Mouse (Mus musculus) spleen, postnatal 0 days (tissue): ENCODE measurements around the gene a. TPM values are rescaled to one million over a fixed set of nuclear protein-coding genes. Genes with fewer than 3 reads are reported as not detected.

Experiments used
- polyA plus RNA-seq: library from polyadenylated mRNA; unstranded; fragments of >200 nt; fragmentation: Nextera tagmentation; extraction: Ambion mirVana; gene quantifications from 2 replicates; pipeline ENCODE4 v1.2.1, GENCODE M21; 2015

a gene
- polyA plus RNA-seq: 0.45 and 0.47 TPM in 2 replicates

DNA sequence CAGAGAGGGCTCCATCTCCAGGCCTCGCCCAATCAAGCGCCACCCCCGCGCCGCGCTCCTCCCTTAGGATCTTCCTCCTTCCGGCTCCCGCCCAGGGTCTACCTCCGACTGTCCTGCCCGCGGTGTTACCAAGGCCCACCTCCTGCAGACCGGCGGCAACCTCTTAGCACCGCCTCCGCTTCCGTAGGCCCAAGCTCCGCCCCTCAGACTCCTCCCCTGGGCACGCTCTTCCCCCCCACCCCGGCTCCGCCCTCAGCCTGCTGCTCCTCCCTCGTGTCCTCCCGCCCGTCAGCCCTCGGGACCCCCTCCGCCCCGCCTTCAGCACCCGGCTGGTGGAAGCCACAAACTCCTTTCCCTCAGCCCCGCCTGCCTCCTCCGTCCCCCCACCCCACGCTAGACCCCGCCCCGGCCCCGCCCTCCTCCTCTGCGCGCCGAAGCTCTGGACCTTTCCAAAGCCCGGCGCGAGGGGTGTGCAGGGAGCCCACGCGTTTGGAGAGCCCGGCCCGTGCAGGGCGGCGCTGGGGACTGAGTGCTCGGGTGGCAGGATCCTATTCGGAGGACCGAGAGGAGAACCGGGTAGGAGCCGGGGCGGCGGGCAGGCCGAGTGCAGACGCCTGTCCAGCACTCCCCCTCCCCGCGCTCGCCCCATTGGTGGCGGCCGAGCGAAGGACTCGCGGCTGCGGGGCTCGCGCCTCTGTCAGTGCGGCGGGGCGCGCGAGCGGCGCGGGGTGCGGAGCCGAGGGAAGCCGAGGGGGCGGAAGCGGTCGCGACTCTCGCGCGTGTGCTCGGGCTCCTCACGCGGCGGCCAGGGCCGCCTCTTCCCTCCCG, at the start of gene a, which contains the start of gene Raly:
a (plus strand) TSS at position 747 of the 828 bp plus-strand sequence.
Raly (plus strand) TSS at position 441 of the 828 bp plus-strand sequence.

DNA sequence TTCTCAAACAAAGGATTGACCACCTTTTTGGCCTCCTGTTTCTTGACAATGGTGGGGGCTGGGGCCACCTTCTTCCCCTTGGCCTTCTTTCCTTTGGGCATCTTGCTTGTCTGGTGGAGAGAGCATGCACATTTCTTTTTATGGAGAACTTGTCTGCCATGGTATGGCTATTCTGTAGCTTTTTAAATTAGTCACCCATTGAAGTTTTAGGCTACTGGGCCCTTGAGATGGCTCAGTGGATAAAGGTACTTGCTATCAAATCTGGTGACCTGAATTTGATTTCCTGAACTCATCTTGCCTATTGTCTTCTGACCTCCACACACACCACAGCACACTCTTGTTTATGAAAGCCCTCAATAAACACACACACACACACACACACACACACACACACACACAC, 21.3 kb upstream of the a start, which contains the start of gene Gm14214:
Gm14214 (minus strand) TSS at position 101 of the 400 bp plus-strand sequence.

GRCm38 (mm10) chr2:154892201-154893044, 101.2 kb downstream of the a start, which contains the start of gene Eif2s2:
Gene Eif2s2, minus strand, starts transcription at chr2:154892935.

DNA sequence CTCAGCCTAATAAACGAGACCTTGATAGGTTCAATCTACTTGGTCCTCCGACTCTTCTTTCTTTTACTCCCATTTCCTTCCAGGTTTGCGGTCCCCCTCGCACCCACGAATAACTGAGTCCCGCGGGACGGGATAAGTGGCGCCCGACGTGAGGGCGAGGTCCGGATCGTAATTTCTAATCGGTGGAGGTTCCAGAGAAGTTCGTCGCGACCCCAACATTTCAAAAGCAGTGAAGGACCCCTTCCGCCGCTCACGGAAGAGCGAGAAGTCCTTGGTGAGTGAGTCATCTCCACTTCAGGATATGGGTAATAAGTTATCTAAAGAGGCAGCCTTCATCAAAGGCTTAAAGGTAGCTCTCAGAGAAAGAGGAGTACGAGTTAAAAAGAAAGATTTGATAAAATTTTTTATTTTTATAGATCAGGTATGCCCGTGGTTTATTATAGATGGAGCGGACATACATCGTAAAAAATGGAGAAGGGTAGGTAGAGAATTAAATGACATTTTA, 227.1 kb downstream of the a start, which contains the start of gene Gm14226:
Gm14226 (plus strand) TSS at position 16 of the 505 bp plus-strand sequence.

DNA sequence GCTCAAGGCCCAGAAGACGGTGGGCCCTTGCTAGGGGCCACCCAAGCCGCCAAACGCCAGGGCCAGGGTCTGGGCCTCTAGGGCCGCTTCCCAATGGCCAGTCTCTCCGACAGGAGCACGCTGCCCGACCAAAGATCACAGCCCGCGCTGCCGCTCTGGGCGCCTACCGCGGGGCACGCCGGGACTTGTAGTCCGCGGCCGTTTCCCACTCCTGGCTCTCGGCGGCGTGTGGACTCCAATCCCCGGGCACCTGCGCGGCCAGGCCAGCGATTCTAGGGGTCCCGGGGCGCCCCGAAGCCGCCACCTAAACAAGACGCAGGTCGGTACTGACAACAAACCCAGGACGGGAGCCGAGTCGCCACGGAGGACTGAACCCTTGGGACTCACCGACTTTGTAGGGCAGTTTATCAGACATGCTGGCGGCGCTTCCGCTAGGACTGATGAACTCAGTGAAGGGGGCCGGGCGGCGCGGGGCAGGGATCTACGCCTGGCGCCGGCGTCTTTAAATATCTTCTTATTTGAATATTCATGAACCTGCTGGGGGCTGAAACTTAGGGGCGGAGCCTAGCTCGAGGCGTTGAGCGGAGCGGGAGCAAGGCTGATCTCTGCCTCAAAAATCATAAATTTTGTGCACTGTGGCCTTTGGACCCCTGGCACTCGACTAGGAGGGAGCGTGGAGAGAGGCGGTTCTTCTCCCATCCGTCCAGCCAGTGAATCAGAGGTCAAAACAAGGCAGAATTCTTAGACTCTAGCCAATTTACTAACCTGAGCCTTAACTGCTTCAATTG, 283.0 kb downstream of the a start, which contains the start of gene Ahcy:
Ahcy (minus strand) TSS at position 520 of the 788 bp plus-strand sequence.

Other genes starting within 250 kb of the a start
- gene 1700003F12Rik, start 244.3 kb upstream of the a start, polyA plus RNA-seq: 1.4 and 3.2 TPM in 2 replicates
- gene Actl10, start 239.6 kb upstream of the a start, polyA plus RNA-seq: 0.11 and 0.23 TPM in 2 replicates
- gene Necab3, start 232.5 kb upstream of the a start, polyA plus RNA-seq: 1.7 and 2.4 TPM in 2 replicates
- gene E2f1, start 221.5 kb upstream of the a start, polyA plus RNA-seq: 18.7 and 22.1 TPM in 2 replicates
- gene Pxmp4, start 187.7 kb upstream of the a start, polyA plus RNA-seq: 22.4 and 22.5 TPM in 2 replicates
- 1.7 and 1.8 TPM in 2 replicates for gene Zfp341, start 178.1 kb upstream of the a start, polyA plus RNA-seq
- gene 4930519P11Rik, start 178.0 kb upstream of the a start, polyA plus RNA-seq: not detected in 2 replicates
- gene Chmp4b, start 139.7 kb upstream of the a start, polyA plus RNA-seq: 26.8 and 30.1 TPM in 2 replicates
- not detected in 2 replicates for gene Gm14214, start 21.4 kb upstream of the a start, polyA plus RNA-seq
- 26.2 and 28.4 TPM in 2 replicates for gene Raly, start 306 bp upstream of the a start, polyA plus RNA-seq
- 86.1 and 92.3 TPM in 2 replicates for gene Eif2s2, start 101.5 kb downstream of the a start, polyA plus RNA-seq
- gene Gm14226, start 226.9 kb downstream of the a start, polyA plus RNA-seq: 3.8 and 4.4 TPM in 2 replicates